Mouse (Mus musculus): ENCODE measurements around the gene S100a2. TPM values are rescaled to one million over a fixed set of nuclear protein-coding genes. Genes with fewer than 3 reads are reported as not detected.

The S100a2 gene
- polyA plus RNA-seq, 1 experiment, result not detected

- DNase-seq, result no peak
- TF ChIP-seq POLR2A (IDR thresholded peaks at IDR 0.05; ENCODE audit: low read depth, low read length), result no peak
- TF ChIP-seq CTCF (conservative IDR thresholded peaks at IDR 0.05; ENCODE audit: insufficient read depth, insufficient read length, low read depth, low read length), result no peak
- H3K27me3 ChIP-seq (replicated peaks; ENCODE audit: control insufficient read depth, insufficient read depth, low read length), result no peaks in the 10 kb centered on the region
- H3K27ac ChIP-seq (ENCODE audit: insufficient read depth, low read depth, low read length), result no peak overlapping the region
- H3K4me1 ChIP-seq (ENCODE audit: control insufficient read depth, insufficient read depth, low read length), result no peaks in the 10 kb centered on the region
- 85% methylated on average over 5 of the region's 5 CpGs for WGBS
- H3K4me3 ChIP-seq (ENCODE audit: insufficient read depth, low read depth, low read length), result no peak overlapping the region
- H3K36me3 ChIP-seq (ENCODE audit: control insufficient read depth, insufficient read depth, low read length), result no peaks in the 10 kb centered on the region
Measured at GRCm38 (mm10) chr3:90574691-90575090, 15.4 kb upstream of the S100a2 start.

DNA sequence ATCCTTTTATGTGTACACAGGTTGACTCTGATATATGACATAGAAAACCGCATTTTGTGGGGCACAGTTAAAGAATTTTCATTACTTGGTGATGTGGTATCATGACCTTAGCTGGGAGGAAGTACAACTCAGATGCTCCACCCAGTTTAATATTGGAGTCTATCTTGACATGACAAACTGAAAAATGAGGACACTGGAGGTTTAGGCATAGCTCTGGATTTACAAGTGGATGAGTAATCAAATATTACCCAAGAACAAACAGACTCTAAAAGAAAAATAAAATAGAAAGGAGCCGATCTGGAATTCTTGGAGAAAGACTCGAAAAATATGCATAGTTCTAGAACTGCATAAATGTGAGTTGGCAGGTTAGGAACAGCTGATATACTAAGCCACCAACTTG, 14.7 kb upstream of the S100a2 start:
- Histone ChIP-seq H3K36me3 (ENCODE audit: control insufficient read depth, insufficient read depth, low read length) (no peaks in the 10 kb centered on the region), H3K4me1 (ENCODE audit: control insufficient read depth, insufficient read depth, low read length) (no peaks in the 10 kb centered on the region), H3K27me3 (replicated peaks; ENCODE audit: control insufficient read depth, insufficient read depth, low read length) (no peaks in the 10 kb centered on the region), H3K27ac (ENCODE audit: insufficient read depth, low read depth, low read length) (no peak overlapping the region), H3K4me3 (ENCODE audit: insufficient read depth, low read depth, low read length) (no peak overlapping the region)
- 59% methylated on average over 3 of the region's 3 CpGs for WGBS
- DNase-seq, result no peak
- TF ChIP-seq POLR2A (IDR thresholded peaks at IDR 0.05; ENCODE audit: low read depth, low read length) (no peak), CTCF (conservative IDR thresholded peaks at IDR 0.05; ENCODE audit: insufficient read depth, insufficient read length, low read depth, low read length) (no peak)

DNA sequence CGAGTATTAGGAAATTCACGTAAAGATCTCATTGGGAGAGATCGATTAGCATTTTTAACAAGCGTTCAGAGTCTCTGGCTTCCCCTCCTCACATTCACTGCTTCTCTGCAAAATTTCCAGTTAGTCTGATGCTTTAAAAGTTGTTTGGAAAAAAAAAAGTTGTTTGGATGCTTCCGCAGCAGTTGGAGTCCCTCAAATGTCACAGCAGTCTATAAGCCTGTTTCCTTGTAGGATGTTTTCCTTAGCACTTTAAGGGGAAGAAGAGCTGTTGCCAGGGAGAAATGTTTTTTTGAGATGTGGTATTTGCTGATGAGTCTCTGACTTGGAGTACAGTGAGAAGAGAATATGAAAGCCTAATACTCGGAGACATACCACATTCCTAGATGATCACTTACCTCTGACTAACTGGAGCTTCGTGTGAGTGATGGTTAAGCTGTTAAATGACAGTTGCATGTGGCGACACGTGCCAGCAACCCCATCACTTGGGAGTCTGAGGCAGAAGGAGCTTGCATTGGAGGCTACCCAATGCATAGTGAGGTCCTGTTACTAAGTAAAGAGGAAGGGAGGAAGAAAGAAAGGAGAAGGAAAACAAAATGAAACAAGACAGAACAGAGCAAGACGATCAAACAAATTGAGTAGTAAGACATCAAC, 13.6 kb upstream of the S100a2 start:
- no peak for DNase-seq
- 62% methylated on average over 10 of the region's 10 CpGs for WGBS
- H3K36me3 ChIP-seq (ENCODE audit: control insufficient read depth, insufficient read depth, low read length), result no peaks in the 10 kb centered on the region
- H3K27ac ChIP-seq (ENCODE audit: insufficient read depth, low read depth, low read length), result no peak overlapping the region
- no peak for TF ChIP-seq CTCF (conservative IDR thresholded peaks at IDR 0.05; ENCODE audit: insufficient read depth, insufficient read length, low read depth, low read length)
- no peak for TF ChIP-seq POLR2A (IDR thresholded peaks at IDR 0.05; ENCODE audit: low read depth, low read length)
- no peaks in the 10 kb centered on the region for H3K4me1 ChIP-seq (ENCODE audit: control insufficient read depth, insufficient read depth, low read length)
- no peaks in the 10 kb centered on the region for H3K27me3 ChIP-seq (replicated peaks; ENCODE audit: control insufficient read depth, insufficient read depth, low read length)
- no peak overlapping the region for H3K4me3 ChIP-seq (ENCODE audit: insufficient read depth, low read depth, low read length)

- WGBS, result 42% methylated on average over 7 of the region's 7 CpGs
- no peak for TF ChIP-seq CTCF (conservative IDR thresholded peaks at IDR 0.05; ENCODE audit: insufficient read depth, insufficient read length, low read depth, low read length)
- TF ChIP-seq POLR2A (IDR thresholded peaks at IDR 0.05; ENCODE audit: low read depth, low read length), result no peak
- H3K27me3 ChIP-seq (replicated peaks; ENCODE audit: control insufficient read depth, insufficient read depth, low read length), result no peaks in the 10 kb centered on the region
Measured at GRCm38 (mm10) chr3:90579433-90579832, 10.6 kb upstream of the S100a2 start.

GRCm38 (mm10) chr3:90581141-90581540, 8.9 kb upstream of the S100a2 start:
- no peaks in the 10 kb centered on the region for H3K36me3 ChIP-seq (ENCODE audit: control insufficient read depth, insufficient read depth, low read length)
- no peak overlapping the region for H3K4me3 ChIP-seq (ENCODE audit: insufficient read depth, low read depth, low read length)
- no peak overlapping the region for H3K27ac ChIP-seq (ENCODE audit: insufficient read depth, low read depth, low read length)
- DNase-seq, result no peak
- H3K4me1 ChIP-seq (ENCODE audit: control insufficient read depth, insufficient read depth, low read length), result no peaks in the 10 kb centered on the region
- WGBS, result 97% methylated on average over 5 of the region's 5 CpGs
- no peak for TF ChIP-seq POLR2A (IDR thresholded peaks at IDR 0.05; ENCODE audit: low read depth, low read length)
- no peak for TF ChIP-seq CTCF (conservative IDR thresholded peaks at IDR 0.05; ENCODE audit: insufficient read depth, insufficient read length, low read depth, low read length)
- no peaks in the 10 kb centered on the region for H3K27me3 ChIP-seq (replicated peaks; ENCODE audit: control insufficient read depth, insufficient read depth, low read length)

More at GRCm38 (mm10) chr3:90579433-90579832, 10.6 kb upstream of the S100a2 start:
- Histone ChIP-seq H3K27ac (ENCODE audit: insufficient read depth, low read depth, low read length) (no peak overlapping the region), H3K36me3 (ENCODE audit: control insufficient read depth, insufficient read depth, low read length) (no peaks in the 10 kb centered on the region), H3K4me3 (ENCODE audit: insufficient read depth, low read depth, low read length) (no peak overlapping the region), H3K4me1 (ENCODE audit: control insufficient read depth, insufficient read depth, low read length) (no peaks in the 10 kb centered on the region)
- DNase-seq, result no peak

- Histone ChIP-seq H3K36me3 (ENCODE audit: control insufficient read depth, insufficient read depth, low read length) (no peaks in the 10 kb centered on the region), H3K27ac (ENCODE audit: insufficient read depth, low read depth, low read length) (no peak overlapping the region), H3K4me1 (ENCODE audit: control insufficient read depth, insufficient read depth, low read length) (no peaks in the 10 kb centered on the region), H3K4me3 (ENCODE audit: insufficient read depth, low read depth, low read length) (no peak overlapping the region), H3K27me3 (replicated peaks; ENCODE audit: control insufficient read depth, insufficient read depth, low read length) (no peaks in the 10 kb centered on the region)
- no peak for TF ChIP-seq POLR2A (IDR thresholded peaks at IDR 0.05; ENCODE audit: low read depth, low read length)
- TF ChIP-seq CTCF (conservative IDR thresholded peaks at IDR 0.05; ENCODE audit: insufficient read depth, insufficient read length, low read depth, low read length), result no peak
- 100% methylated on average over 1 of the region's 1 CpGs for WGBS
- DNase-seq, result no peak
Measured at GRCm38 (mm10) chr3:90582156-90582555, 7.9 kb upstream of the S100a2 start.

- Histone ChIP-seq H3K27ac (ENCODE audit: insufficient read depth, low read depth, low read length) (no peak overlapping the region), H3K36me3 (ENCODE audit: control insufficient read depth, insufficient read depth, low read length) (no peaks in the 10 kb centered on the region), H3K4me3 (ENCODE audit: insufficient read depth, low read depth, low read length) (no peak overlapping the region), H3K27me3 (replicated peaks; ENCODE audit: control insufficient read depth, insufficient read depth, low read length) (no peaks in the 10 kb centered on the region), H3K4me1 (ENCODE audit: control insufficient read depth, insufficient read depth, low read length) (no peaks in the 10 kb centered on the region)
- TF ChIP-seq POLR2A (IDR thresholded peaks at IDR 0.05; ENCODE audit: low read depth, low read length) (no peak), CTCF (conservative IDR thresholded peaks at IDR 0.05; ENCODE audit: insufficient read depth, insufficient read length, low read depth, low read length) (no peak)
- DNase-seq, result no peak
- 88% methylated on average over 4 of the region's 4 CpGs for WGBS
Measured at GRCm38 (mm10) chr3:90582556-90582955, 7.5 kb upstream of the S100a2 start.
